Mouse (Mus musculus) induced T-regulatory cell, adult 2 months (primary cell): Measurements from ENCODE around the gene Tigar.
A peak's percentile ranks its signal among the peaks of the same experiment; 100 is the strongest.

Experiments used
- DNase-seq: peaks from one replicate; pipeline ENCODE4 v3.0.0-alpha.2; 2012; ENCODE audit warnings: low read depth

Gene Tigar

DNA sequence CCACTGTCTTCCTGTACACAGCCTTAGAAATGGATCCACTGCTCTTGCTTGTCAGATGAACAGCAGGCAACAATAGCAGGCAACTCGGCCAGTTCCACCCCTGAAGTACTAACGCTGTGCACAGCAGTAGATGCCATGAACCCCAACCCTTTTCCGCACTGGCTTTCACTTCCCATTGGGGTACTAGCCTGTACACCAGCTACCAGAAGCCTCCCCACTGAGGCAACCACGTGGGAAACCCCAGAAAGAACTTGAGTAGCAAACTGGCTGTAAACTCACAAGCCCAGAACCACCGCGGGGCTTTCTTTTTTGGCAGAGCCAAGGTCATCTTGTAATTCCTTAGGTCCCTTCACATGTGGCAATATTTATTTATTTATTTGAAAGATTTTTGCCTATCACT, 27.5 kb downstream of the Tigar start:
- no peak for DNase-seq

DNA sequence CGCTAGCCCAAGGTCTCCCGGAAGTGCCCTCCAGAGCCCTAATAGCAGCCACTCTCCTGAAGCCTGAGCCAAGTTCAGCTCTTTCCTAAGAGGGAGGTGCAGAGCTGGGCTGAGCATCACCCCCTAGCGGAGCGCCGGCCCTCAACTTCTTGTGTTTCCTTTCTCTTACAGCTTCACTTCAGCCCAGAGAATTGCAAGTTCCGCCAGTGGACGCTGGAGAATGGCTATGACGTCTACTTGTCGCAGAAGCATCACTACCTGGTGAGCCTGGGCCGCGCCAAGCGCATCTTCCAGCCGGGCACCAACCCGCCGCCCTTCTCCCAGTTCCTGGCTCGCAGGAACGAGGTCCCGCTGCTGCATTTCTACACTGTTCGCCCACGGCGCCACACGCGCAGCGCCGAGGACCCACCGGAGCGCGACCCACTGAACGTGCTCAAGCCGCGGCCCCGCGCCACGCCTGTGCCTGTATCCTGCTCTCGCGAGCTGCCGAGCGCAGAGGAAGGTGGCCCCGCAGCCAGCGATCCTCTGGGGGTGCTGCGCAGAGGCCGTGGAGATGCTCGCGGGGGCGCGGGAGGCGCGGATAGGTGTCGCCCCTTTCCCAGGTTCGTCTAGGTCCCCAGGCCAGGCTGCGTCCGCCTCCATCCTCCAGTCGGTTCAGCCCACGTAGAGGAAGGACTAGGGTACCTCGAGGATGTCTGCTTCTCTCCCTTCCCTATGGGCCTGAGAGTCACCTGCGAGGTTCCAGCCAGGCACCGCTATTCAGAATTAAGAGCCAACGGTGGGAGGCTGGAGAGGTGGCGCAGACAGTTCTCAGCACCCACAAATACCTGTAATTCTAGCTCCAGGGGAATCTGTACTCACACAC, 29.3 kb downstream of the Tigar start:
- peak; percentile 81 for DNase-seq

DNA sequence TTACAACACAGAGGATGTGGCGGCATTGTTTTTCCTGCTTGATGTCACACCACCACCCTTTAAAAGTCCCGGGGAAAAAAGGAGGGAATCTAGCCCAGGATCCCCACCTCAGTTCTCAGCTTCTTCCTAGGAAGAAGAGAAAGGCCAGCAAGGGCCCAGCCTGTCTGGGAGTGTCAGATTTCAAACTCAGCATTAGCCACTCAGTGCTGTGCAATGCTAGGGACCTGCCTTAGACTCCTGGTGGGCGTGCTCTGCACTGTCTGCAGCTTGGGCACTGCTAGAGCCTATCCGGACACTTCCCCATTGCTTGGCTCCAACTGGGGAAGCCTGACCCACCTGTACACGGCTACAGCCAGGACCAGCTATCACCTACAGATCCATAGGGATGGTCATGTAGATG, 36.5 kb downstream of the Tigar start, which contains the start of gene Fgf23:
Fgf23 (plus strand) TSS at position 86 of the 400 bp plus-strand sequence.
- DNase-seq = no peak

DNA sequence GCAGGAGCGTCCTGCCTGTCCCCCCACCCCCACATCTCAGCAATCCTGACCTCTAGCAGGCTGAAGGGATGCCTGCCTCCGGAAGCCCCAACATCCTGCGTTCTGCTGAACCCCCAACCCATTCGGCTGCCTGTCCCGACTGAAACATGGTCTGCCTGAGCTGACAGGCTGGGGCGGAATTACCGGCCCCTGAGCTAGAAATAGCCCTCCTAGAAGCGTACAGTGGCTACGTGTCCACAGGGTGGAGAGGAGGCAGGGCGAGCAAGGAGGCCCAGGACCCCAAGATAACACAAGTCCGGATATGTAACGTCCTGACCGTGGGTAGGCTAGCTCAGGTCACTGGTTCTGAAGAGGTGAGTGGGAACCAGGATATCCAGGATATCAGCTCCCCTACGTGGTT, 44.5 kb downstream of the Tigar start:
- no peak for DNase-seq

DNA sequence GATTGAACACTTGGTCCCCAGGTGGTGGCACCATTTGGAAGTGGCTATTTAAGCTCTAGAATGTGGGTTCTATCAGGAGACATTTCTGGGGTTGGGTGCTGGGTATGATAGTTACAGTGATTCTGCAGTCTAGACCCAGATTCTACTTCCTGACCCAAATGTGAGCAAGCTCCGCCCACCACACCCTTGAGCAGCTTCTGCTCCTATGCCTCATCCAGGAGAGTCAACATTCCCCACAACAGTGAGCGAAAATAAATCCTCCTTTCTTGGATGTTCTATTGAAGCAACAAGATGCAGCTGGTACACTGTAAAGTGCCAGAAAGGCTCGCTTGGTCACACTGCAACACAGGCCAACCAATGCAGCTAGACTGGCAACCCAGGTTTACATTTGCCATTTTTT, 45.4 kb downstream of the Tigar start:
- DNase-seq = no peak

DNA sequence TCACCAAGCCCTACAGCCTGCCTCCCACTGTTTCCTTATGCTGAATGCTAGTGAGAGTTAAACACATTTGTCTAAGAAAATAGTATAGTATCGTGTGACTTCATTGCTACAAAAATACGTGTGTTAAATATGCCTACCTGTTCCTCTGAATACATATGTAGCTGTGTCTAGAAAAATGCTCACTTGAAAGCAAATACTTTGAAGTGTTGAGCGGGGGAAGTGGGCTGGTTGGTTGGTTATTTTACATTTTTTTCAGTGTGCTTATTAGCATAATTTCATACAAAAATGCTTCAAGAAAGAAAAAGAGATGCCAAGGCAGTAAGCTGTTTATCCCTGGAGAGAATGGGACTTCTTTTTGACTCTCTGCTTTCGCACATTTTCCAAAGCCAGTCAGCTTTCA, 49.4 kb downstream of the Tigar start:
- DNase-seq = no peak

DNA sequence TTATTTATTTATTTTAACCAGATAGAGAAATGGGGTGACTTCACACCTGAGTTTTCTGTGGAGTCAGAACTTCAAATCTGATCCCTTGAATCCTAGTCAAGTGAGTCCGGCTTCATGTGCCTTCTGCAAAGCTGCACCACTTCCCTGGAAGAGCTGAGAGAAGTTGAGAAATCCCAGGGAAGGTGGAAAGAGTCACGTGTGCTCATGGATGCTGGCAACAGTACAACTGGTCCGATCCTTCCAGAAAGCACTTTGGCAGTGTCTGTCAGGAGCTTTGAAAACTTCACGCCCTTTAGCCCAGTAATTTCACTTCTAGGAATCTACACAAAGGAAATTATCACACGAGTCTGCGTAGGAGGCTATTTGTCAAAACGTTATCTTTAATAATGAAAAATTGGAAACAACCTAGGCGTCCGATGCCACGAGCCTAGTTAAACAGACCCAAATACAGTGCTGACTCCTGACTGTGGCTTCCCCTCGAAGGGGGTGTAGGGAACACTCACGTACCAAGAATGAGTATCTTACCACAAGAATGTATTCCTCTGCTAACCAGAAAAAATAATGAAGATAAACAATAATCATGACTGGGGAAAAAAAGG, 52.3 kb downstream of the Tigar start:
- no peak for DNase-seq

DNA sequence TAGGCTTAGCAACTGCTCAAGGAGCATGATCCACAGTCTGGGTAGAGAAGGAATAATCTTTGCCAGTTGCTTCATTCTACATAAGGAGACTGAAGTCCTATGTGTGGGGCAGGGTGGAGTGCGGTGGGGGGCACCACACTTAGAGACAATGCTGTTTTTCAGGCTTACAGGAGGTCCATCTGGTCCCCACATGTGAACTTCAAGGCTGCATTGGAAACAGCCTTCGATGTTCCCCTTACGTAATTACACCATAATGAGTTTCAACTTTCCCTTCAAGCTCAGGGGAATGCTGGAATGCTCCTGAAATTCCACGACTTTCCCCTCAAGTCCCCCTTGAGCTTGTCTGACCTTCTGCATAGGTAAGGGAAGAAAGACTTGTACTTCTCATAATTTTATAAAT, 58.5 kb downstream of the Tigar start:
- DNase-seq = no peak

DNA sequence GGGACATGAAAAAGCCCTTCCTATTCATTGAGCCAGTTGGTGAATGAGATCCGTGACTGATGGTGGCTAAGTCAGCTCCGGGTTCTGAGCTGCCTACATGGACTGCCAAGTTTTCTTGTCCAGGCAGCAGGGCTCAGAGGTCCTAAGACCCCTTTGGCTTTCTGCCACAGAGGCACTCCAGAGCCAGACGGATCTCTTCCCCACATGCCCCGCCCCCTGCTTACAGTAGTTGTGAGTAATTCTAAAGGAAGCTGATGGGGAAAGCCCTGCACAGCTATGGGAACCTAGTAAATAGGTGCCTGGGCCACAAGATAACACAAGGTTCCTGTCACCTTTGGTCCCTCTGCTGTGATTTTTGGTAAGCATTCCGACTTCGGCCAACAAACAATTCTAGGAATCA, 64.4 kb downstream of the Tigar start:
- DNase-seq = no peak
